Mouse (Mus musculus): ENCODE results near the gene Dlg2. TPM values are rescaled to one million over a fixed set of nuclear protein-coding genes. Genes with fewer than 3 reads are reported as not detected.

The Dlg2 gene
- polyA plus RNA-seq, 1 experiment = 0.01 TPM

DNA sequence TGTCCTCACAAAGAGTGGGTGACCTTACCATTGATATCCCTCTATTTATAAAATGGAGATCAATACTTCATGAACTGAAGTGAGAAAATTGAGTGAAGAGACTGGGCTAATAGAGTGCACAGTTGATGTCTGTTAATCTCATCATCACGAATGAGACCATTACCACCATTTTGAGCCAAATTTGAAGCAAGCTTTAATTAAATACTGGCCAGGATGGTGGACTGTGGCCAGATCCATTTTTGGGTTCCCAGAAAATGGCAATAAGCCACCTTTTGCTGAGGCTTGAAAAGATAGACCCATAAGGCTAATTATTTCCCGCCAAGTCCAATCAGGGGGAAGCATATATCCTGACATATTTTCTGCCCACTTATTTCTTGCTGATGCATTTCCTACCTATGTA is 1421.0 kb downstream of the Dlg2 start:
- Histone ChIP-seq H3K4me3 (ENCODE audit: insufficient read depth, poor library complexity, severe bottlenecking) (no peak overlapping the region), H3ac (ENCODE audit: control insufficient read depth, insufficient read length, low read depth) (no peak overlapping the region), H3K36me3 (ENCODE audit: control insufficient read depth, insufficient read depth) (no peaks in the 10 kb centered on the region), H3K79me3 (ENCODE audit: low read depth) (no peaks in the 10 kb centered on the region), H3K79me2 (ENCODE audit: control insufficient read depth, insufficient read depth) (no peaks in the 10 kb centered on the region), H3K27me3 (ENCODE audit: control insufficient read depth, insufficient read depth, insufficient read length) (no peaks in the 10 kb centered on the region)
- no peak for TF ChIP-seq USF1 (IDR thresholded peaks at IDR 0.05; ENCODE audit: low read depth)
- no peak for TF ChIP-seq MYOG (IDR thresholded peaks at IDR 0.05; ENCODE audit: control insufficient read depth, extremely low read depth, insufficient read length)
- no peak for TF ChIP-seq CEBPB (IDR thresholded peaks at IDR 0.05; ENCODE audit: low read depth)
- TF ChIP-seq CTCF (IDR thresholded peaks at IDR 0.05; ENCODE audit: control insufficient read depth, insufficient read depth, insufficient read length) = no peak
- no peak for TF ChIP-seq MAX (IDR thresholded peaks at IDR 0.05)
- TF ChIP-seq MYOD1 (IDR thresholded peaks at IDR 0.05; ENCODE audit: control insufficient read depth, insufficient read length, low read depth) = no peak
- no peak for TF ChIP-seq FOSL1 (IDR thresholded peaks at IDR 0.05; ENCODE audit: insufficient read depth, low read length, poor library complexity, severe bottlenecking)

DNA sequence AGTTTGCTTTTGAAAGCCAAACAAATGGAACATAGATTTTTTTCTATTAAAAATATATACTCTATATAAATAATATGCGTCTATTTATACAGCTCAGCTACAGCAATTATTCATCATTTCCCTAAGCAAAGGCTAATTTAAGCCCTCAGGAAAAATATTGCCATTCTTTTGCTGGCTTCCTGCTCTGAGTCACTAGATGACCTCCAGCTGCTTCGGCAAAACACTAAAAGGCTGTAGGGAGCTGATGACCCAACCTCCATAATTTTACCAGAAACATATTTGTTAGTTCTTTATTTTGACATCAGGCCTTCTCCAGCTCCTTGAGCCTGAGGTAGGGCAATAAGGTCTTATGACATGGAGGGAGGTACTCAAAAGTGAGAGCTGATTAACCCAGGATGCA is 1426.0 kb downstream of the Dlg2 start:
- no peak for TF ChIP-seq CTCF (IDR thresholded peaks at IDR 0.05; ENCODE audit: control insufficient read depth, insufficient read depth, insufficient read length)
- no peak for TF ChIP-seq MAX (IDR thresholded peaks at IDR 0.05)
- no peak for TF ChIP-seq USF1 (IDR thresholded peaks at IDR 0.05; ENCODE audit: low read depth)
- TF ChIP-seq MYOG (IDR thresholded peaks at IDR 0.05; ENCODE audit: control insufficient read depth, extremely low read depth, insufficient read length) = no peak
- TF ChIP-seq CEBPB (IDR thresholded peaks at IDR 0.05; ENCODE audit: low read depth) = no peak
- no peak for TF ChIP-seq MYOD1 (IDR thresholded peaks at IDR 0.05; ENCODE audit: control insufficient read depth, insufficient read length, low read depth)
- TF ChIP-seq FOSL1 (IDR thresholded peaks at IDR 0.05; ENCODE audit: insufficient read depth, low read length, poor library complexity, severe bottlenecking) = no peak
- Histone ChIP-seq H3K4me3 (ENCODE audit: insufficient read depth, poor library complexity, severe bottlenecking) (no peak overlapping the region), H3K36me3 (ENCODE audit: control insufficient read depth, insufficient read depth) (no peaks in the 10 kb centered on the region), H3K27me3 (ENCODE audit: control insufficient read depth, insufficient read depth, insufficient read length) (no peaks in the 10 kb centered on the region), H3K79me3 (ENCODE audit: low read depth) (no peaks in the 10 kb centered on the region), H3ac (ENCODE audit: control insufficient read depth, insufficient read length, low read depth) (no peak overlapping the region), H3K79me2 (ENCODE audit: control insufficient read depth, insufficient read depth) (no peaks in the 10 kb centered on the region)

DNA sequence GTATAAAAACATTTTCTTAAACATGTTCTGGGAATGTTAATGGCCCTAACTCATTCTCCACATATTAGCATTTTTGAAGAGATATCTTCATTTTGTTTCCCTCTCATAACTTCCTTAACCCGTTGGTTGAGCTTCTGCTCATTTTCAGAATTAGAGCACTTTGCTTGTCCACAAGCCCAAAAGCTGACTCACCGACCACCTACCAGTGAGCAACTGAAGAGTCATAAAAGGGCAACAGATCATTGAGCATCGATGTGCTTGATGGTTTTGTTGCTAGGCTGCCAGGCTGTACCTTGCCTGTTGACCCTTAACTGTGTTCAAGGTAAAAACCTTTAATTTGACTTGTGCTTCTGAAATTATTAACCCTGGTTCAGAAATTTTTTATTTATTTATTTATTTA is 1440.3 kb downstream of the Dlg2 start:
- TF ChIP-seq FOSL1 (IDR thresholded peaks at IDR 0.05; ENCODE audit: insufficient read depth, low read length, poor library complexity, severe bottlenecking) = peak; percentile 53
- TF ChIP-seq CEBPB (IDR thresholded peaks at IDR 0.05; ENCODE audit: low read depth) = no peak
- no peaks in the 10 kb centered on the region for H3K79me2 ChIP-seq (ENCODE audit: control insufficient read depth, insufficient read depth)
- H3K27me3 ChIP-seq (ENCODE audit: control insufficient read depth, insufficient read depth, insufficient read length) = no peaks in the 10 kb centered on the region
- no peaks in the 10 kb centered on the region for H3K36me3 ChIP-seq (ENCODE audit: control insufficient read depth, insufficient read depth)
- no peak overlapping the region for H3K4me3 ChIP-seq (ENCODE audit: insufficient read depth, poor library complexity, severe bottlenecking)
- no peak overlapping the region for H3ac ChIP-seq (ENCODE audit: control insufficient read depth, insufficient read length, low read depth)
- H3K79me3 ChIP-seq (ENCODE audit: low read depth) = no peaks in the 10 kb centered on the region

DNA sequence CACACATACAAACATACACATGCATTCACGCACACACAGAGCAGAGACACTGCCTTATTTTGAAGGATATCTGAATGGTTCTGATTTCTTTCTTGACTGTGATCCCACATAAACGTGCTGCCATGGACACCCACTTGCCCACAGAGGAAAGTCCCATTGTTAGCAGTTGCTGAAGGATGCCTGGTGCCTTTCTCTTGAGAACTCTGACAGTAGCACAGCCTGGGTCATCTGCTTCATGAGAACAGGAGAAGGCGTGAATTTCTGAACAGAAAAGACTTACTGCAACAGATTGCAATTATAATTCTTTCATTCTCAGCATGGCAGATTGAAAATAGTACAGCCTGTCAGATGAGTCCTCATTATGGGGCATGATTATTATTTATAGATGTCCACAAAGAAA is 1442.6 kb downstream of the Dlg2 start:
- no peaks in the 10 kb centered on the region for H3K36me3 ChIP-seq (ENCODE audit: control insufficient read depth, insufficient read depth)
- TF ChIP-seq USF1 (IDR thresholded peaks at IDR 0.05; ENCODE audit: low read depth) (no peak), CEBPB (IDR thresholded peaks at IDR 0.05; ENCODE audit: low read depth) (no peak), MYOG (IDR thresholded peaks at IDR 0.05; ENCODE audit: control insufficient read depth, extremely low read depth, insufficient read length) (no peak), CTCF (IDR thresholded peaks at IDR 0.05; ENCODE audit: control insufficient read depth, insufficient read depth, insufficient read length) (no peak), MYOD1 (IDR thresholded peaks at IDR 0.05; ENCODE audit: control insufficient read depth, insufficient read length, low read depth) (no peak), MAX (IDR thresholded peaks at IDR 0.05) (no peak), FOSL1 (IDR thresholded peaks at IDR 0.05; ENCODE audit: insufficient read depth, low read length, poor library complexity, severe bottlenecking) (no peak)
- no peaks in the 10 kb centered on the region for H3K27me3 ChIP-seq (ENCODE audit: control insufficient read depth, insufficient read depth, insufficient read length)
- no peaks in the 10 kb centered on the region for H3K79me3 ChIP-seq (ENCODE audit: low read depth)
- H3ac ChIP-seq (ENCODE audit: control insufficient read depth, insufficient read length, low read depth) = no peak overlapping the region
- H3K4me3 ChIP-seq (ENCODE audit: insufficient read depth, poor library complexity, severe bottlenecking) = no peak overlapping the region
- H3K79me2 ChIP-seq (ENCODE audit: control insufficient read depth, insufficient read depth) = no peaks in the 10 kb centered on the region

DNA sequence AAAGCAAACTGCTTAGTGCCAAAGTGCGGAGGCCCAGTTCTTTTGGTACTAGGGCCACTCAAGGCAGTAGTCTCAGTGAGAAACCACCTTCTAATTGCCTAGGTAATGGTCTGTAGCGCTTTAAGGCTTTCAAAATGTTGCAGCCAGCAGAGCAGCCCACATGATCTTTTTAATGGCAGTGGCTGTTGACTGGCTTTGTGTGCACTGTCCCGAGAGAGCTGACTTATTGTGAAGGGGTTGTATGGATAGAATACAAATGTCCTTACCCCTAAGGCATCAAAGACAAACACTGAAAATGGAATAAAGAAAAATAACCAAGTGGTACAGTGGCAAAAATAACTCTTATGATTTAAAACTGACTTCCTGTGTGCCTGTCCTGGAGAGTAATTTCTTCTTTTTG is 1443.3 kb downstream of the Dlg2 start:
- Histone ChIP-seq H3K27me3 (ENCODE audit: control insufficient read depth, insufficient read depth, insufficient read length) (no peaks in the 10 kb centered on the region), H3ac (ENCODE audit: control insufficient read depth, insufficient read length, low read depth) (no peak overlapping the region), H3K36me3 (ENCODE audit: control insufficient read depth, insufficient read depth) (no peaks in the 10 kb centered on the region), H3K79me3 (ENCODE audit: low read depth) (no peaks in the 10 kb centered on the region), H3K4me3 (ENCODE audit: insufficient read depth, poor library complexity, severe bottlenecking) (no peak overlapping the region), H3K79me2 (ENCODE audit: control insufficient read depth, insufficient read depth) (no peaks in the 10 kb centered on the region)
- TF ChIP-seq MYOD1 (IDR thresholded peaks at IDR 0.05; ENCODE audit: control insufficient read depth, insufficient read length, low read depth) (no peak), CEBPB (IDR thresholded peaks at IDR 0.05; ENCODE audit: low read depth) (no peak), USF1 (IDR thresholded peaks at IDR 0.05; ENCODE audit: low read depth) (no peak), MYOG (IDR thresholded peaks at IDR 0.05; ENCODE audit: control insufficient read depth, extremely low read depth, insufficient read length) (no peak)

DNA sequence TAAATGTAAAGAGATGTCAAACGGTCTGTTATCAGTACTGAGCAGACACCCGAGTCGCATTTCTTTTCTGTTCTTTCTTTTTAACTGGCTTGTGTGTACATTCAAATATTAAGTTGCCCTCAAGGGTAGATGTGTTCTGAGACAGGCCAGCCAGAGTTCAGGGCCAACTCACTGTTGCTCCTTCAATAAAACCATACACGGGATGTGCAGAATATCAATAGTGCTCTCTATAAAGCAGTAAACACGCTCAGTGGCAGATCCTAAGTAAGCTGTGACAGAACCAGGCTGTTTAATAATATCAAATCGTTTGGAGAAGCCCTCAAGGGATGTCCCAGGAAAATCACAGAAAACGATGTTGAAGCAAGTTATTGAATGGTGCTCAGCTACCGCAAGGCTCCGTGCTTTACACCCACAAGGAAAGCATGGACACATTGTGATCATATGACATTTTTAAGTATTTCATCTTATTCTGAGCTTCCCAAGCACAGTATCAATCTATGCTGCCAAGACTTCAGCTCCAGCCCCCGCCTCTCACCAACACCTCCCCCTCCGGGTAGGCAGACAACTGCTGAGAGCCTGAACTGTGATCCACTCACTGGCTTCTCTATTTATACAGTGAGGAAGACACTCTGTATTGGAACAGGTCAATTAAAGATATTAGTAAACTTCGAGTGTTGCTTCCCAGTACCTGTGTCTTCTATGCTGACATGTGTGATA is 1458.6 kb downstream of the Dlg2 start:
- H3K79me2 ChIP-seq (ENCODE audit: control insufficient read depth, insufficient read depth) = no peaks in the 10 kb centered on the region
- H3K36me3 ChIP-seq (ENCODE audit: control insufficient read depth, insufficient read depth) = no peaks in the 10 kb centered on the region
- no peak overlapping the region for H3K4me3 ChIP-seq (ENCODE audit: insufficient read depth, poor library complexity, severe bottlenecking)
- no peak overlapping the region for H3ac ChIP-seq (ENCODE audit: control insufficient read depth, insufficient read length, low read depth)
- H3K27me3 ChIP-seq (ENCODE audit: control insufficient read depth, insufficient read depth, insufficient read length) = no peaks in the 10 kb centered on the region
- TF ChIP-seq CEBPB (IDR thresholded peaks at IDR 0.05; ENCODE audit: low read depth) (no peak), CTCF (IDR thresholded peaks at IDR 0.05; ENCODE audit: control insufficient read depth, insufficient read depth, insufficient read length) (no peak), MYOG (IDR thresholded peaks at IDR 0.05; ENCODE audit: control insufficient read depth, extremely low read depth, insufficient read length) (no peak), FOSL1 (IDR thresholded peaks at IDR 0.05; ENCODE audit: insufficient read depth, low read length, poor library complexity, severe bottlenecking) (no peak), MYOD1 (IDR thresholded peaks at IDR 0.05; ENCODE audit: control insufficient read depth, insufficient read length, low read depth) (no peak), USF1 (IDR thresholded peaks at IDR 0.05; ENCODE audit: low read depth) (no peak), MAX (IDR thresholded peaks at IDR 0.05) (no peak)
- H3K79me3 ChIP-seq (ENCODE audit: low read depth) = no peaks in the 10 kb centered on the region

Data from C2C12 (cell line).